Mouse (Mus musculus) right cerebral cortex, postnatal 14 days (tissue): Measurements from ENCODE around the gene Cnga1.

Source experiments
- DNase-seq: peaks from one replicate; pipeline ENCODE4 v3.0.0; 2022

The Cnga1 gene

GRCm38 (mm10) chr5:72644175-72644574 is at the start of gene Cnga1:
TSS of gene Cnga1 (minus strand) at chr5:72644275.
- no peak for DNase-seq

DNA sequence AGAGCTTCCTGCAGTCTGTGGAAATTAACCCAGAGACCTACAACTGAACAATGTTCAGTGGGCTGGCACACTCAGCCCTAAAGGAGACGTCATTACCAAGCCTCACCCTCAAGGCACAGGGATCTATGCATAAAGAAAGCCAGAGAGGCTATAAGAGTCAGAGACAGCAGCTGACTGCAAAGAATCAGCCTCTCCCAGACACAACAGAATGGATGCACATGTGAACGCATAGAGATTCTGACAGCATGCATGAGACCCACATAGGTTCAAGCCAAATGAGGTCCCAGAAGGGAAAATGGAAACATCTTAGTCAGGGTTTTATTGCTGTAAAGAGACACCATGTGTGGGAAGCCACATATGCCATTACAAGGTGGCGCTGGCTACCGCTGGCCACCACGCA is 46.4 kb upstream of the Cnga1 start:
- DNase-seq = no peak

GRCm38 (mm10) chr5:72689556-72689955 is 45.5 kb upstream of the Cnga1 start:
- DNase-seq = no peak

DNA sequence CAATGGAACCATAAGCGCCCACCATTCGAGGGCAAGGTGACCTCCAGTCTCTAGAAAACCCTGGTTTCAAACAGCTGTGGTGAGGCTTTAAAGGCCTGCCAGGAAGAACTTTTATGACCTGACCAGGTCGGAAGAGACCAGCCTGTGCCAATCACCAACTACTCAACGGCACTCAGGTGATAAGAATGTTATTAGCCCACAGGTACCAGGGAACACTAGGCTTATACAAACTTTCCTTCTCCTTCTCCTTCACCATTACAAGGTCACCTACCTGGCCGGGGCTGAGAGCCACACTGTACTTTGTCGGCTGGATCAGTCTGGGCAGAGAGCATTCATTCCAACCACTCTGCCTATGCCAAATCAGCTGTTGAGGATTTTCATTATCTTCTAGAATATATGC is 37.4 kb upstream of the Cnga1 start:
- no peak for DNase-seq

- DNase-seq = no peak
These were observed 31.0 kb upstream of the Cnga1 start for GRCm38 (mm10) chr5:72674994-72675542.

DNA sequence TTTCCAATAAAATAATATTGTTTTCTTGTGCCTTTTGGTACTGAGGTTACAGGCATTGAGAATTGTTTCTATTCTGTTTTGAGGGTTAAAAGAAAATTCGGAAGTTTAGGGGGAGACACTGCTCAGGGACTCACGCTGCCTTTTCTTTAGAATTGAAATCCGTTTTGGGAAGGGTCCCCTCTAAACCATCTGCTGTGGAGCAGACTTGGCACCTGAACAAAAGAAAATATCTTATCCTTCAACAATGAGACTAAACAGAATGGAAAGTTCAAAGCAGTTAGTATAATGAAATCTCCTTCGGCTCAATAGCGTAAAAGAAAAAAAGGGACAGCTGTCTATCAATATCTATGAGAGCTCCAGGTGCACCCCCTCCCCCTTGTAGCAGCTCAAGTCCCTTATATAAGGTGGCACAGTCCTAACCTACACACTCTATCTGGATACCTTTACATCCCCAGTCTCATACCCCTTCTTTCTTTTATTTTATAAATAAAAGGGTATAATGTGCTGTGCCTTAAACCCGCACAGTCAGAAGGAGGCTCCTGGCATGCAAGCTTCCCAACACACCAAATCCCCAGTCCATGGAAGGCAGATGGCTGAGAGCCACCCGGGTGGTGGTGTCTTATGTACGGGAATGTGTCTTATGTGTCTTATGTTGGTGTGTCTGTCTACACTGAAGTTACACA is 27.1 kb upstream of the Cnga1 start:
- DNase-seq = no peak

DNA sequence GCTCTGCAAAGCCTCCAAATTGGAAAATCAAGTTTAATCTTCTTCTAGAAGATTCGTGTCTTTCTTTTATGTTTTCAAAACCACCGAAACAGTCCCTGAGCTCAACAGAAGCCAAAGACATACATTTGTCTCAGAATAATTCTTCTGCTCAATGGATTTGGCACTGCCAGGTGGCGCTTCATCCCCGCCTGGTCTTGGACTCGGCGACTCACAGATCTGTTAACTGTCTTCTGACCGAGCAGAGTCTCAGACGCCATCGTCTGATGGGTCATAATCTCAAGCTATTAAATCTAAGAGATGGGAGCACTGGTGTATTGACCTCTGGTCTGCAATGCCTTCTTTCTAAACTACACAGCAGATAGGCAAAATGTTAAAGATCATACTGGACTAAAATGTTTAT is 24.3 kb upstream of the Cnga1 start:
- DNase-seq = no peak

GRCm38 (mm10) chr5:72666428-72666827 is 22.4 kb upstream of the Cnga1 start:
- DNase-seq = no peak

DNA sequence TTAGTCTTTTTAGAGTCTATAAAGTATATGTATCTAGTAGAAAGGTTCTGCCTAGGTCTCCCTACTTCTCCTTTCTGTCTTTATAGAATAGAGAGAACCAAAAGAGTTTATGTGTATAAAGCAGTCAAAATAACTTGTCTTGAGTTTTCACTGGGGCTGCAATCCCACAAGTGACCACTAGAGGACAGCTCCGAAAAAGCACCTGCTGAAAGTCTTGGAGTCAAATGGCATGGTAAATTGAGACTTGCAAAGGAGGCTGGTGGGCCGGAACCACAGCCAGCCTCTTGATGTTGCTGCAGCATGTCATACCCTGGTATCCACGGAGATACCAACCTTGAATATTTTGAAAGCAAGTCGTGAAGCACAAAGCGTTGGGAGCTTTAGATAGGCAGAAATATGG is 21.2 kb upstream of the Cnga1 start:
- DNase-seq = peak; percentile 56

DNA sequence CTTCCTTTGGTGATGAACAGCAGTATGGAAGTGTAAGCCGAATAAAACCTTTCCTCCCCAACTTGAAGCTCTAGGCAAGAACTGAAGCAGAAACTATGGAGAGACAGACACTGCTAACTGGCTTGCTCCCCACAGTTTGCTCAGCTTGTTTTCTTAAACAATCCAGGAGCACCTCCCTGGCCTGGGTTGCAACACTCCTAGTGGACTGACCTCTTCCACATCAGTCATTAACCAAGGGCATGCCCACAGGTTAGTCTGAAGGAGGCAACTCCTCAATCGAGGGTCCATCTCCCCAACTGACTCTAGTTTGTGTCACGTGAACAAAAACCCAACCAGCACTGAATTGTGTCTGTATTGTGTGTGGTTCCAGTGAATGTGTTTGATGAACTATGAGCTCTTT is 20.8 kb upstream of the Cnga1 start:
- DNase-seq = no peak

DNA sequence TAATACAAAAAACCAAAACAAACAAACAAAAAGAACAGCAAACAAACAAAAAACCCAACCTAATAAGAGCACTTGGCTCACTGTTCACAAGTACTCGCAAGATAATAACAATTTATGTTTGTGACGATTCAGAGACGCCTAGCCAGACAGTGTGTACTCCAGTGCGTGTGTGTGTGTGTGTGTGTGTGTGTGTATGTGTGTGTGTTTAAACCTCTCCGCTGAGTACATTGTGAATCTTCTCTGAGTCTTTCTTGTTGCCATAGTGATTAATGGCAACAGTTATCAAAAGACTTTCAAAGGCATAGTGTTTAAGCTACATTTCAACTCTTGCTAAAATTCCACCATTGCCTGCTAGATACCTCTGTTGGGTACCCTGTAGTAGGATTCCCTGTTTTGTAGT is 20.1 kb upstream of the Cnga1 start:
- DNase-seq = no peak

DNA sequence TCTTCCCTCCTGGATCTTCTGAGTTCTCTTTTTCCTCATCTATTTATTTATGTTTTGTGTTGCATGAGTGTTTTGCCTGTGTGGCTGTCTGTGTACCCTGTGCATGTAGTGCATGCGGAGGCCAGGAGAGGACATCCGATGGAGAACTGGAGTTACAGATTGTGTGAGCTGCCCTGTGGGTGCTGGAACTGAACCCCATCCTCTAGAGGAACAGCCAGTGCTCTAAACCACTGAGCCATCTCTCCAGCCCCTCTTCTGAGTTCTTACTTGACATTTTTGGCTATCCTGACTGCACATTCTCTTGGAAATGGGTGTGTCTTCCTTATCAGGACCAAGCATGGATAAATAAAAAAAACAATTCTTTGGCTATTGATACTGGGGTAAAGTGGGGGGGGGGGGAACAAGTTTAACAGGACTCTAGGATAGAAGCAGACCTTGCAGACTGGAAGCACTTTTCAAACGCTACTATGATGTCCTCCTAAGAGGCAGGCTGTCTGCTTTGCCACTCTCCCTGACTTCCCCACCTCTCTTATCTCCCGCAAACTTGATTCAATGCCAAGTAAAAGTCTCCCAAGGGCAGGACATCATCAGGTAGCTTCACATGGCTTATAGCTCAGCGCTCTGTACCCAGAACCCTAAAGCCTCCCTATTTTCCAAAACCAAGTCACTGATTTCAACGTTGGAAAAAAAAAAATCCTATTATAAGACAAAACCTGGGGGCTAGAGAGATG is 17.1 kb upstream of the Cnga1 start:
- no peak for DNase-seq

- DNase-seq = no peak
These were observed 14.3 kb upstream of the Cnga1 start for GRCm38 (mm10) chr5:72658375-72658774.

DNA sequence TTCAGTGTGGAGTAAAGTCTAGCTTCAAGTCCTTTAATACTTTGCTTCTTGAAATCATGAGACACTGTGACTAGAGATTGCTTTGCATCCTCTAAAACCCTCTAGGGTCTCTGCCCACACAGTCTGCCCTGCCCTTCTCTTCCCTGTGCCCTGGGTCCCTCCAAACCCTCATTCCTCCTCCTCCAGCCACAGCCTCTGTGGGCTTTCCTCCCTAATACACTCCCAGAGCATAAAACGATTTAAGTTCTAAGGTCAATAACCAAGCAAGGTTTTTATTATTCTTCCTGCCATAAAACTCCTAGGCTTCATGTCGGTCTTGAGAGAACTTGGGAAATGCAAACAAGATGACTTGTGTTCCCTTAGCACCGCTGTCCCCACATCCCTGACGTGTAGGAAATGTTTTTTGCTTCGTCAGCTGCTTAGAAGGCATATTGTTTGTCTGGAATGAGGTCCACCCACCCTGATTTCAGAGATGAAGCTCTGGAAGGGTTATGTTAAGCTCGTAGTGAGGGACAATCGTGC is 12.3 kb upstream of the Cnga1 start:
- no peak for DNase-seq

GRCm38 (mm10) chr5:72653068-72653674 is 9.1 kb upstream of the Cnga1 start:
- DNase-seq = no peak

GRCm38 (mm10) chr5:72648987-72649735 is 5.1 kb upstream of the Cnga1 start:
- no peak for DNase-seq

DNA sequence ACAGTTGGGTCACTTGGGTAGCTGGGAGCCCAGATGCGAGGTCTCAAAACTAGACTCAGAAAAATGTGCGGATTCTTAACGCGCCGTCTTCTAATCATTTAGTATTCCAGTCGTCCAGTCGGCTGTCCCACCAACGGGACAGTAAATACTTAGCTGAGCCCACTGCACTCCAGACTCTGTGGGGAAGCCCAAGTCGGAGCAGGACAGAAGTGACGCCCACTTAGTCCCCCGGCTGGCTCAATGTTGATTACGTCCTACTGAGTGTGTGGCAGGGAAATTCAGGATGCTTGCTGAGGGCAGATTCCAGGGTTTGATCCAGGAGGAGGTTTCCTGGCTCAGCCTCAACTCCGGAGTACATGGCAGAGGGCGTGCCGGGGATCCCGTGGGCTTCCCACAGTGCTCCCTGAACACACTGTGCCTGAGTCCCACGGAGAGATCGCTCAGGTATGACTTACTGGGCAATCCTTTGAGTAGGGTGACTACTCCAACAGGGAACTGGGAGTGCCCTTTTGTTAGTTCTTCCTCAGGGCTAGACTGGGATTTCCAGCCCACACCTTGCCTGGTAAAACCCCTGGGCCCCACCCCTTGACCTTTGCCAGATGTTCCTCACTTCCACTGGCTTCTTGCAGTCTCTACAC is 4.0 kb upstream of the Cnga1 start:
- no peak for DNase-seq

DNA sequence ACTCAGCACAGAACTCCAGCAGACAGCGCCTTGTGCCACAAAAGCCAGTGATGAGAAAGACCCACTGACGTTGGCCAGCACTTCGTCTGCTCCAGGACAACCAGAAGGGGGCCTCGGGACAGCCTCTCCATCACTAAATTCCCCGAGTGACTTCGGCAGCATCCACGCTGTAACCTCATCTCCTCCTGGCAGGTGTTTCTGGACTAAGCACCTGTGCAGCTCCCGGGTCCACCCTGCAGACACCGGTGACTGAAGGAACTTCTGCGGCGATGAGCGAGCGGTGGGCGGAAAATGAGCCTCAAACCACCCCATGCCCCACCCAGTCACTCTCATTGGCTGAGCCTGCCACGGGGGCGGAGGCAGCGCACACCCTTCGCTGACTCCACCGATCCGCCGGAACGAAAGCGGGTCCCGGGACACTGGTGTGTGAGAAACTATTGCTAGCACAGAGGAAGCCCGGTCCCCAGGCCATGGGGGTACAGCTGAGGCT is 3.4 kb upstream of the Cnga1 start, which contains the start of gene Nipal1:
Gene Nipal1 (plus strand): TSS at position 378 of the 490 bp plus-strand sequence.
- DNase-seq = peak; percentile 23

GRCm38 (mm10) chr5:72646996-72647395 is 2.9 kb upstream of the Cnga1 start:
- DNase-seq = no peak

- no peak for DNase-seq
These were observed 2.1 kb upstream of the Cnga1 start for GRCm38 (mm10) chr5:72646131-72646530.

GRCm38 (mm10) chr5:72643655-72644054 is 420 bp downstream of the Cnga1 start:
- DNase-seq = no peak

DNA sequence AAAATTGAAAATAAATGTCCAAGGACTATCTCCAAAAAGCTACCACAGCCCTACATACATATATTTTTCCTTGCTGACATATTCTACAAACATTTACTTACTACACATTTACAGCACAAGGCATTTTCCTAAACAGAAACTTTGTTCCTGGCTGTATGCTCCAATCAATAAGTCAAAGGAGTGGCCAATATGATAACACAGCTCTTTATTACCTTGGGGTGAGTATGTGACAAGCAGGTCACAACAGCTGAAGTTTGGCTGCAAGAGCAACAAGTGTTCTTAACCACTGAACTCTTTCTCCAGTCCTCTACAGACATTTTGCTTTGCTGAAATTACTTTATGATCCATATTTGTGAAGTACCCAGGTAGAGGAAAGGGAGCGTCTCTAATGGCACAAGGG is 4.0 kb downstream of the Cnga1 start:
- DNase-seq = no peak
